Mouse (Mus musculus) spleen, adult 2 months (tissue): ENCODE measurements around the gene Mpped2.

Experiments
- CTCF ChIP-seq: fragments of 200-500 bp; IDR thresholded peaks from 2 replicates; pipeline ENCODE4 v1.5.1; 2011; ENCODE audit warnings: mild to moderate bottlenecking, inconsistent platforms; ENCODE audit not compliant: insufficient read depth, insufficient read length, insufficient replicate concordance; ENCODE audit errors: extremely low read depth
- POLR2A ChIP-seq: fragments of 200-500 bp; IDR thresholded peaks from 2 replicates; pipeline ENCODE4 v1.6.1; 2011; ENCODE audit warnings: low read depth, low read length, inconsistent platforms

GRCm38 (mm10) chr2:106815898-106816297 lies 122.8 kb downstream of the Mpped2 start:
- TF ChIP-seq CTCF (no peak), POLR2A (no peak)
